Mouse (Mus musculus) G1E (cell line): Measurements from ENCODE around the gene Pik3cd.

ENCODE experiments used
- CTCF ChIP-seq: IDR thresholded peaks from 2 replicates; pipeline ENCODE4 v1.5.1; 2012; ENCODE audit warnings: low read depth, low read length, inconsistent platforms, mixed read lengths
- GATA2 ChIP-seq: IDR thresholded peaks from 2 replicates; pipeline ENCODE4 v1.6.1; 2012; ENCODE audit warnings: low read depth, low read length, inconsistent platforms, borderline replicate concordance
- POLR2AphosphoS5 ChIP-seq: IDR thresholded peaks from 2 replicates; pipeline ENCODE4 v1.6.1; 2012; ENCODE audit warnings: low read depth, low read length, inconsistent platforms; ENCODE audit not compliant: insufficient replicate concordance
- TAL1 ChIP-seq: conservative IDR thresholded peaks from 2 replicates; pipeline ENCODE4 v1.6.1; 2012; ENCODE audit warnings: low read depth, low read length, inconsistent platforms, mixed read lengths

GRCm38 (mm10) chr4:149619988-149620387 is 82.4 kb downstream of the Pik3cd start:
- no peak for TF ChIP-seq CTCF
- TF ChIP-seq GATA2: no peak
- TF ChIP-seq POLR2AphosphoS5: no peak
- TF ChIP-seq TAL1: no peak
